ENCODE assay signal across 8 mouse cellular contexts in genomic region chr12:9002038-9002648, GRCm38 (mm10). TPM values are rescaled to one million over a fixed set of nuclear protein-coding genes. Genes with fewer than 3 reads are reported as not detected.
A peak's percentile ranks its signal among the peaks of the same experiment; 100 is the strongest.
DNase-seq lines count a peak whose midpoint lies in the region; ATAC-seq and TF ChIP-seq lines count a peak whose summit lies in the region.

No protein-coding gene starts in this region.

- ATAC-seq in forebrain, embryonic 14.5 days, result peak; percentile 66
- ATAC-seq in hindbrain, embryonic 14.5 days (ENCODE audit: low FRiP score), result 0 out of 2 replicates have a peak, but pooled peaks have one; percentile 40
- ATAC-seq in midbrain, embryonic 15.5 days (replicated peaks), result peak; percentile 84

- H3K27ac ChIP-seq in forebrain, embryonic 14.5 days (ENCODE audit: low read depth, low read length), result no peak overlapping the region
- no peak overlapping the region for H3K27ac ChIP-seq in hindbrain, embryonic 14.5 days
- H3K27ac ChIP-seq in left cerebral cortex, adult 2 months, result no peak overlapping the region
- H3K27ac ChIP-seq in midbrain, embryonic 15.5 days, result no peak overlapping the region

- no peaks in the 10 kb centered on the region for H3K36me3 ChIP-seq in forebrain, embryonic 14.5 days (ENCODE audit: control insufficient read depth, insufficient read depth, low read length)
- H3K36me3 ChIP-seq in hindbrain, embryonic 14.5 days (replicated peaks; ENCODE audit: control insufficient read depth, insufficient read depth), result peaks cover 11% of the 10 kb centered on the region
- peaks cover 5% of the 10 kb centered on the region; the same call in 1 of the 2 replicates for H3K36me3 ChIP-seq in midbrain, embryonic 15.5 days (replicated peaks)
- H3K36me3 ChIP-seq in splenic B cell, adult 2 months (ENCODE audit: control insufficient read depth, insufficient read depth, low read length, poor library complexity, severe bottlenecking), result no peaks in the 10 kb centered on the region

- intact Hi-C loops in left cerebral cortex, adult 2 months (cut with DNase I), result loop anchor here (1.0 to 10.0 kb wide), 3 partner anchors 113 to 367 kb away; partner anchors contain the start of gene Sdc1

- no peak overlapping the region for H3K9ac ChIP-seq in forebrain, embryonic 14.5 days (ENCODE audit: low read length)
- no peak overlapping the region for H3K9ac ChIP-seq in hindbrain, embryonic 14.5 days
- H3K9ac ChIP-seq in midbrain, embryonic 15.5 days, result no peak overlapping the region

- peak; percentile 89 for TF ChIP-seq CTCF in left cerebral cortex, adult 2 months (IDR thresholded peaks at IDR 0.05)

- no peak overlapping the region for H3K4me2 ChIP-seq in forebrain, embryonic 14.5 days (ENCODE audit: low read length)
- no peak overlapping the region for H3K4me2 ChIP-seq in hindbrain, embryonic 14.5 days (replicated peaks)
- no peak overlapping the region for H3K4me2 ChIP-seq in midbrain, embryonic 15.5 days

- H3K27me3 ChIP-seq in forebrain, embryonic 14.5 days (replicated peaks; ENCODE audit: control insufficient read depth, insufficient read depth, low read length), result no peaks in the 10 kb centered on the region
- H3K27me3 ChIP-seq in hindbrain, embryonic 14.5 days (ENCODE audit: control insufficient read depth, insufficient read depth, low read length), result no peaks in the 10 kb centered on the region
- H3K27me3 ChIP-seq in midbrain, embryonic 15.5 days (replicated peaks), result no peaks in the 10 kb centered on the region
- no peaks in the 10 kb centered on the region for H3K27me3 ChIP-seq in splenic B cell, adult 2 months (ENCODE audit: control insufficient read depth, insufficient read depth, low read length, poor library complexity, severe bottlenecking)

- DNase-seq in urinary bladder, postnatal 25 days (ENCODE audit: low spot score), result peak; percentile 46
- no peak for DNase-seq in urinary bladder, postnatal 10 days (ENCODE audit: low spot score)
- DNase-seq in cerebellum, adult 11 months, result peak; percentile 39
- peak; percentile 93 for DNase-seq in forebrain, embryonic 14.5 days (ENCODE audit: low spot score)
- peak; percentile 89 for DNase-seq in hindbrain, embryonic 14.5 days (ENCODE audit: low spot score)
- peak; percentile 33 to 39 for DNase-seq in left cerebral cortex, adult 2 months (ENCODE audit: extremely low spot score in 1 of 2, low spot score in 2 of 2)
- peak; percentile 89 for DNase-seq in splenic B cell, adult 2 months (ENCODE audit: low read depth, low spot score)

- H3K9me3 ChIP-seq in forebrain, embryonic 14.5 days (replicated peaks; ENCODE audit: control insufficient read depth, low read length), result no peaks in the 10 kb centered on the region
- no peaks in the 10 kb centered on the region for H3K9me3 ChIP-seq in hindbrain, embryonic 14.5 days (ENCODE audit: control insufficient read depth, low read length)
- no peaks in the 10 kb centered on the region for H3K9me3 ChIP-seq in midbrain, embryonic 15.5 days

- WGBS in forebrain, embryonic 14.5 days, result 7% methylated on average over 5 of the region's 5 CpGs
- 7% methylated on average over 5 of the region's 5 CpGs for WGBS in hindbrain, embryonic 14.5 days
- WGBS in midbrain, embryonic 15.5 days, result 13% methylated on average over 5 of the region's 5 CpGs

- H3K4me3 ChIP-seq in forebrain, embryonic 14.5 days (ENCODE audit: low read depth, low read length), result no peak overlapping the region
- no peak overlapping the region for H3K4me3 ChIP-seq in hindbrain, embryonic 14.5 days (replicated peaks; ENCODE audit: low read length)
- no peak overlapping the region for H3K4me3 ChIP-seq in left cerebral cortex, adult 2 months
- H3K4me3 ChIP-seq in midbrain, embryonic 15.5 days, result no peak overlapping the region

- H3K4me1 ChIP-seq in forebrain, embryonic 14.5 days (ENCODE audit: control insufficient read depth, insufficient read depth, low read length), result no peaks in the 10 kb centered on the region
- no peaks in the 10 kb centered on the region for H3K4me1 ChIP-seq in hindbrain, embryonic 14.5 days (replicated peaks; ENCODE audit: control insufficient read depth, insufficient read depth, low read length)
- H3K4me1 ChIP-seq in midbrain, embryonic 15.5 days, result no peaks in the 10 kb centered on the region

RNA-seq across cellular contexts. Expression of gene Ttc32, which starts 27.7 kb away (rescaled TPM):
- polyA plus RNA-seq in forebrain, embryonic 14.5 days (2014; fragmentation: Nextera tagmentation; extraction: Ambion mirVana), result 15.5 and 15.6 TPM in 2 replicates
- polyA plus RNA-seq in hindbrain, embryonic 14.5 days (2014; fragmentation: Nextera tagmentation; extraction: Ambion mirVana), result 7.2 and 8.2 TPM in 2 replicates
- 1 to 10 TPM; 4.6 to 4.7 TPM for total RNA-seq in left cerebral cortex, adult 2 months (2021)
- 6.8 and 7.0 TPM in 2 replicates for polyA plus RNA-seq in midbrain, embryonic 15.5 days (2015; fragmentation: Nextera tagmentation; extraction: Ambion mirVana)

RNA-seq across cellular contexts. Expression of gene Wdr35, which starts 28.5 kb away (rescaled TPM):
- polyA plus RNA-seq in forebrain, embryonic 14.5 days (2014; fragmentation: Nextera tagmentation; extraction: Ambion mirVana), result 21.6 and 24.8 TPM in 2 replicates
- 22.4 and 26.1 TPM in 2 replicates for polyA plus RNA-seq in hindbrain, embryonic 14.5 days (2014; fragmentation: Nextera tagmentation; extraction: Ambion mirVana)
- total RNA-seq in left cerebral cortex, adult 2 months (2021), result 10 to 100 TPM; 43.2 to 45.0 TPM
- polyA plus RNA-seq in midbrain, embryonic 15.5 days (2015; fragmentation: Nextera tagmentation; extraction: Ambion mirVana), result 23.1 and 24.0 TPM in 2 replicates

RNA-seq across cellular contexts. Expression of gene Matn3, which starts 54.4 kb away (rescaled TPM):
- 0.18 TPM in 1 of 2 replicates, not detected in the other for polyA plus RNA-seq in forebrain, embryonic 14.5 days (2014; fragmentation: Nextera tagmentation; extraction: Ambion mirVana)
- 0.15 and 0.17 TPM in 2 replicates for polyA plus RNA-seq in hindbrain, embryonic 14.5 days (2014; fragmentation: Nextera tagmentation; extraction: Ambion mirVana)
- total RNA-seq in left cerebral cortex, adult 2 months (2021), result under 1 TPM in 1 of 2 experiments, not detected in 1; 0.12 TPM
- polyA plus RNA-seq in midbrain, embryonic 15.5 days (2015; fragmentation: Nextera tagmentation; extraction: Ambion mirVana), result 0.19 TPM in 1 of 2 replicates, not detected in the other
